Mouse (Mus musculus) urinary bladder, postnatal 10 days (tissue): Measurements from ENCODE around the gene Tada2b.

Source experiments
- DNase-seq: peaks from one replicate; pipeline ENCODE4 v3.0.0; 2022; ENCODE audit warnings: low spot score

Gene Tada2b

GRCm38 (mm10) chr5:36484171-36484990, at the start of gene Tada2b, which contains the start of gene Ccdc96:
Gene Tada2b, minus strand, starts transcription at chr5:36484285.
Gene Ccdc96, plus strand, starts transcription at chr5:36484588.
- peak; percentile 81 for DNase-seq

GRCm38 (mm10) chr5:36530129-36530751, 46.2 kb upstream of the Tada2b start:
- peak; percentile 85 for DNase-seq

- DNase-seq: no peak
These were observed 45.6 kb upstream of the Tada2b start for GRCm38 (mm10) chr5:36529698-36530097.

GRCm38 (mm10) chr5:36526921-36527320, 42.8 kb upstream of the Tada2b start:
- DNase-seq: no peak

GRCm38 (mm10) chr5:36526274-36526673, 42.2 kb upstream of the Tada2b start:
- no peak for DNase-seq

GRCm38 (mm10) chr5:36525216-36525615, 41.1 kb upstream of the Tada2b start:
- no peak for DNase-seq

- DNase-seq: no peak
These were observed 39.2 kb upstream of the Tada2b start for GRCm38 (mm10) chr5:36523219-36523703.

GRCm38 (mm10) chr5:36522782-36523181, 38.7 kb upstream of the Tada2b start:
- no peak for DNase-seq

- no peak for DNase-seq
These were observed 35.7 kb upstream of the Tada2b start for GRCm38 (mm10) chr5:36519751-36520150.

GRCm38 (mm10) chr5:36517596-36517995, 33.5 kb upstream of the Tada2b start:
- no peak for DNase-seq

- DNase-seq: no peak
These were observed 31.5 kb upstream of the Tada2b start for GRCm38 (mm10) chr5:36515558-36515957.

GRCm38 (mm10) chr5:36515126-36515525, 31.0 kb upstream of the Tada2b start:
- DNase-seq: no peak

GRCm38 (mm10) chr5:36510956-36511355, 26.9 kb upstream of the Tada2b start:
- no peak for DNase-seq

GRCm38 (mm10) chr5:36508351-36508750, 24.3 kb upstream of the Tada2b start:
- no peak for DNase-seq

- DNase-seq: no peak
These were observed 21.6 kb upstream of the Tada2b start for GRCm38 (mm10) chr5:36505643-36506042.

- no peak for DNase-seq
These were observed 21.1 kb upstream of the Tada2b start for GRCm38 (mm10) chr5:36505235-36505634.

GRCm38 (mm10) chr5:36494709-36495108, 10.6 kb upstream of the Tada2b start:
- DNase-seq: no peak

GRCm38 (mm10) chr5:36493919-36494318, 9.8 kb upstream of the Tada2b start:
- DNase-seq: no peak

GRCm38 (mm10) chr5:36489225-36489624, 5.1 kb upstream of the Tada2b start:
- DNase-seq: no peak

- no peak for DNase-seq
These were observed 1.2 kb upstream of the Tada2b start for GRCm38 (mm10) chr5:36485306-36485705.

GRCm38 (mm10) chr5:36483203-36484101, 633 bp downstream of the Tada2b start:
- no peak for DNase-seq

GRCm38 (mm10) chr5:36481114-36481513, 3.0 kb downstream of the Tada2b start:
- no peak for DNase-seq
